Mouse (Mus musculus) monocyte, adult 5-6 weeks (primary cell): ENCODE measurements around the gene Neil1. TPM values are rescaled to one million over a fixed set of nuclear protein-coding genes. Genes with fewer than 3 reads are reported as not detected.
A peak's percentile ranks its signal among the peaks of the same experiment; 100 is the strongest.

Experiments
- ATAC-seq: fragments of 153-309, 156-312 bp; replicated peaks from 2 replicates; pipeline ENCODE4 v1.8.0; 2017; ENCODE audit warnings: mild to moderate bottlenecking; ENCODE audit not compliant: low TSS enrichment, insufficient number of reproducible peaks, severe bottlenecking, poor library complexity, low FRiP score
- total RNA-seq: library from RNA; stranded (forward); fragments of 200-1000, 200-491, 200-594 nt; gene quantifications from 3 replicates; pipeline ENCODE4 v1.2.3, GENCODE M21; 2017

Neil1 gene
- 1.3 to 8.1 TPM (median 5.2 TPM) in 3 replicates for total RNA-seq

DNA sequence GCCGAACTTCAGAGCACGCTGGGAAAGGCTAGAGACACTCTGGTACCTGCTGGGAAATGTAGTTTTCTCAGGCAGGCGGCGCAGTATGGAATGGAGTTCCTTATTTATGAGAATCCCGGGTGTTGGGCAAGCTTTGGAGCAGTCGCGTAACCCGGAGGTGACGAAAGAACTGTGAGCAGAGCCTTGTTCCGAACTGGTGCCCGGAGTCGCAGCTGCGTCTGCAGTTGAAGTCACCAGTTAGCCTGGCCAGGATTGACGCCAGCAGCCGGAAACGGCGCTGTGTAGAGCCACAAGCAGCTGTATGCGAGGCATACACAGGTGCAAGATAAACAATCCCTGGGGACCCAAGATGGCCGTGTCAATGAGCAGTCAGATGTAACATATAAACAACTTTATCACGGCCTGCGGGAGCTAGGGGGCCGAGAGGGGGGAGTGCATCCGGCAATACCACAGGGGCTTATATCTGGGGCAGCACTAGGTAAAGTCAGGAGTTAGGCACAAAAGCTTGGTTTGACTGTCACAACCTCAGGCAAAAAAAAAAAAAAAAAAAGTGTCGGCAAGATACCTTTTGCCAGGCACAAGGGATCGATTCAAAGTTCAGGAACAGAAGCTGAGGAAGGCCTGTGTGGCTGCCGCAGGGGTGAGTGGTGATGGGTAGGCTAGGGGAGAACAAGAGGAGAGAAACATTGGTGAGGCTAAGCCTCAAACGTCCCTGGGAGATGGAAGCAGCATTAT, at the start of gene Neil1:
Gene Neil1 (minus strand): TSS at position 162 of the 735 bp plus-strand sequence.
- ATAC-seq: peak; percentile 86

- no peak for ATAC-seq
These were observed 49.3 kb upstream of the Neil1 start for GRCm38 (mm10) chr9:57197414-57197813.

- ATAC-seq: no peak
These were observed 48.6 kb upstream of the Neil1 start for GRCm38 (mm10) chr9:57196708-57197107.

DNA sequence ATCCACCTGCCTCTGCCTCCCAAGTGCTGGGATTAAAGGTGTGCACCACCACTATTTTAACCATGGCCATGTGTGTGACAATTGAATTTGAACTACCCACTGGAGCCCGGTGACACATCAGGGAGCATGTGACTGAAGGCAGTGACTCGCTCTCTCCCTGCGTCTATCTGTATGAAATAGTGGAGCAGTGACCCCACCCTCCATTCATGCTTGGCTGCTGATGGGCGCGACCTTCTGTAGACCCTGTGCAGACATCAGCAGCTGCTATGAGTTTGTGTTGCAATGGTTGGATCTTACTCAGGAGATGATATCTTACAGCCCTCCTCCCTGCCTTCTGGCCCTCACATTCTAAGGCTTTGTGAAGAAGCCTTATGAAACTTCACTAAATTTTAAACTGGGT, 20.3 kb upstream of the Neil1 start:
- ATAC-seq: no peak

- ATAC-seq: no peak
These were observed 18.1 kb upstream of the Neil1 start for GRCm38 (mm10) chr9:57166173-57166572.

DNA sequence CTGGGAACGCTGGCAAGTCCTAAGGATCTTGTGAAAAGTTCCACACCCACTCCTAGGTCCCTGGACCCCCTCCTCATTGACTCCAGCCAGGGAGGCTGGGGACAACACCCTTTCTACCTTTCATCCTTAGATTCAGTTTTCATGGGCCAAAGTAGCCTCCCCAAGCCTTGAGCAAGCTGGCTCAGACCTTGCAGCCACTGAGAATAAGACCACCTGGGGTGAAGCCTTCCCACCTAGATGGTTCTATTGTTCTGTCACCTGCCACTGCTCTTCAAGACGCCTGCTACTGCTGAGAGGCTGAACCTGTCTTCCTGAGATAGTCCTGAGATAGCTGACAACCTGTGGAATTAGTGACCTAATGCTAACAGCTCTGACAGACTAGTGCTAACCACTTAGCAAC, 15.0 kb upstream of the Neil1 start:
- no peak for ATAC-seq

- ATAC-seq: no peak
These were observed 14.4 kb upstream of the Neil1 start for GRCm38 (mm10) chr9:57162496-57162895.

- ATAC-seq: no peak
These were observed 10.4 kb upstream of the Neil1 start for GRCm38 (mm10) chr9:57158506-57158905.

GRCm38 (mm10) chr9:57158013-57158470, 9.9 kb upstream of the Neil1 start, which contains the start of gene Commd4:
Commd4 (minus strand) TSS chr9:57158331.
- ATAC-seq: peak; percentile 87

DNA sequence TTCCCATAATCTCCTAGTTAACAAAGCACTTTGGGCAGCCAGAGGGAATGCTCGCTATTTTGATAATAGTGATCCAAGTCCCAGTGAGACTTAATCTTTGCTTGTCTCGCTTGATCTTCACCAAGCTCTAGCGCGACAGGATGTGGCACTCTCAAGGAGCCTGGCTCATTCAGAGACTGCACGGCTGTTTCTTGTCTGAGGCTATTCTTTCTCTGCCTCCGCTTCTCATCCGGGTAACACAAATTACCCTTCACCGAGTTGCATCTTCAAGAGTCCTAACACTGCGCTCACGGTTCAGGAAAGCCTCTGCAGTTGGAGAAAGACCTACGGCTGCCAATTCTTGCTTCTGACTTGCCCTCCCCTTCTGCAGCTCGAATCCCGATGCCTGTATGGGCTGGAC, 9.4 kb upstream of the Neil1 start:
- ATAC-seq: no peak

DNA sequence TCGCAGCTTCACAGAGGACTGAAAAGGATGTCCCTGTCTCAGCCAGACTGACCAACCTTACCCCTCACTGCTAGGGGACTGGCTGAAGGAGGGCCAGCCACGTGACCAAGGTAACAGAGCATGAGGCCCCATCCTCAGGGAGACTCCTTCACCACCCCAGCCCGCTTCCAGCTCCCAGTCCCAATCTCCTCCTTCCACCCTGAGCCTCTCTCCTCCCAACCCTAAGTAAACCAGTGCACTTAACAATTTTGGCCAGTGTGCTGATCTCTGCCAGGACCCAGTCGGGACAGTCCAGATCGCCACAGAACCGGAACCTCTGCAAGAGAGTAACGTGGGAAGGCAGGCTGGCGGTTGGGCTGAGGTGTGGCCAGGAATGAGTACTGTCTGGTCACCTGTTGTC, 8.7 kb upstream of the Neil1 start:
- 0 out of 2 replicates have a peak, but pooled peaks have one; percentile 14 for ATAC-seq

- no peak for ATAC-seq
These were observed 8.3 kb upstream of the Neil1 start for GRCm38 (mm10) chr9:57156383-57156782.

DNA sequence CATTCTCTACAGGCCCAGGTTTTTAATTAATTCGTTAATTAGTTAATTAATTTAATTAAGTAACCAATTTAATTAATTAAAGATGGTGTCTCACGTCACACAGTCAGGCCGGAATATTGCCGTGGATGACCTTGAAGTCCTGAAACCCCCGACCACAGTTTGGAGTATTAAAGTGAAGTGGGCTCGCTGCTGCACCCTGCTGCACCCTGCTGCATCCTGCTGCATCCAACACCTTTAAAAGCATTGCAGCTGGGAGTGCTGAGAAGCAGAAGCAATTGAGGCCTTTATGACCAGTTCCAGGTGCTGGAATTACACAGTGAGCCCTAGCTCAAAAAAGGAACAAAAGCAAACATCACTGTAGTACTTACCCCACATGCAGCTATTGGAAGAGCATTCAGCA, 4.2 kb upstream of the Neil1 start:
- no peak for ATAC-seq

- no peak for ATAC-seq
These were observed 2.1 kb upstream of the Neil1 start for GRCm38 (mm10) chr9:57150192-57150591.

DNA sequence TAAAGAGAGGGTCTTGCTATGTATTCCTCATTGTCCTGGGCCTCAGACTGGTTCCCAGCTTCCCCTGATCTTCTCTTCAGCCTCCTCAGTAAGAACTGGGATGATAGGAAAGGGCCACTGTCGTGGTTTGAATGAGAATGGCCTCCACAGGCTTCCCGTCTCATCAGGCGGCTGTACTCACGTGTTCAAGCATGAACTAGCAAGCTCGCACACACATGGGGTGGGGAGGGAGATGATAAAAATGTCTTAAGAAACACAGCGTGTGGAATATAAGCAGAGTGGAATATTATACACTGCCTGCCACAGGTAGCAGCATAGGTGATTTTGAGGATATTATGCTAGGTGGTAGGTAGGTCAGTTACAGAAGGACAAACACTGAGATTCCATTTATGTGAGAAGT, 916 bp upstream of the Neil1 start:
- ATAC-seq: no peak

DNA sequence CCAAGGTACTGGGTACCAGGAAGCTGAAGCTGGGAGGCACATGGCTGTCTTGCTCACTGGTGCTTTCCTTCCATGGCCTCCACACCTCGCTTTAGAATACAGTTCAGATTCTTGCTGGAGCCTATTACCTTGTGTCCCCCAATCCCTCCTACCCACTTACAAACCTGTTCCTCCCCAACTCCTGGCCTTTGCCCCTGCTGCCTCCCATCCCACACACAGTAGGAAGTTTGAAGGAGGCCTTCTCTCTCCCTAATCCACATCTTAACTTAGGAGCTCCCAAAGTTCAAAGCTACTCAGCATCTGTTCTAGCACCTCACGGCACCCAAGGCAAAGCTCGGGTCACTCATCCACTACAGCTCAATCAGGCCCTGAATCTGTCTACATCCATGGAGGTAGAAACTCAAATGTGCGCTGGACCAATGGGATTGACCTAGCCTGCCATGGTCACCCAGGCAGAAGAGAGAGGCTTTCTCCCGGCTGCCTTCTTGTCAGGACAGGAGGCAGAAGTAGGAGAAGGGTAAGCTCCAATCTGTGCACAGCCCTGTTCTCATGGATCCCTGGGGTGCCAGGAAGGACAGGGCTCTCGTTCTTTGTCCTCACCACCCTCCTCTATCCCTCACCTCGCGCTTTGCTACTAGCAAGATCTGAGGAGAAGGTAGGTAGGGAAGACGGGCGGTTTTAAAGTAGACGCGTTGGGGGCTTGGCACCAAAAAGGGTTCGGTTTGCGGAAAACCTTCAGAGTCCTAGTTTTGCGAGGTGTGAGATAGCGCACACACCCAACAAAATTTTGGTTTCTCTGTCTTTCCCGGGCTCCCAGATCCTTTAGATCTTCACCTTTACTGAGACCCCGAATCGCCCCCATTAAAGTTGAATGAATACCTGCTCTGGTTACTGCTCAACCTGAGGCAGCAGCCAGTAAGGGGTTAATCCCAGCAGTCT, 631 bp downstream of the Neil1 start:
- ATAC-seq: no peak

DNA sequence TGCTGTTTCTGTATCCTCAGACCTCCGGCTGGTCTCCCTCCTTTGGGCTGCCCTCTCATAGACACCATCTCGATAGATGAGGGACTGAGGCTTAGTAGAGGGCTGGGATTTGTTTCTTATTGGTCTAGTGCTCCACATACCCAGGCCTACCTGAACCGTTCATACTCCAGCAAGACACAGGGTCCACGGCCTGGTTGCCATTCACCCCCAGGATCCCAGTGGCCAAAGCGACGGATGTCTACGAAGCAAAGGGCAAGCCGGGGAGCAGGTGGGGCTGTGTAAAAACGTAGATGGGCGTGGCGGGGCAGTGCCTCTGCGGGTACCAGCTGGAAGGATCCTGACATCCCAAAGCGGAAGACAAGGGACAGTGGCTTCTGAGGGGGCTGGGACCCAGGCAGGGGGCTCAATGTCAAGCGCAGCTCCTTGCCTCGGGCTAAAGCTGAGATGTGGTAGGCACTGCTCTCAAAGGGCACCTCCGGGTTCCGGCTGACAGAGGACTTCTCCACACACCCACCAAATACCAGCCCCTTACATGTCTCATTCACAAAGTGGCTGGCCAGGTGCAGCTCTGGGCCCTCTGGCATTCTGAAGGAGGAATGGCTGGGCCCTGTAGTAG, 1.5 kb downstream of the Neil1 start:
- ATAC-seq: no peak

DNA sequence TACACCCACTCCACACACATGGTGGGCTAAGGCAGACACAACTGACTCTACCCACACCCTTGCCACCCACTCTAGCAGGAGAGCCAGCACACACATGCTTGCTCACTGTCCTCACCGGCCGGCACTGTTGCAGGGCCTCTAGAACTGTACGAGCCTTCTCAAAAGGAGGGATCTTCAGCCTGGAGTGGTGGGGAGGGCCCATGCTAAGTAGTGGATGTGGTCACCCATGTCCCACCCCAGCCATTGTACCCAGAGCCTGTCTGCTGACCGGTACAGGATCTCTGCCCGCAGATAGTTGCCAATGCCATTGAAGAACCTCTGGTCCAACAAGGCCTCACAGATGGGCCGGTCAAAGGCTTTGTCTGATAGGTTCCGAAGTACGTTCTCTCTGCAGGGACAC, 3.3 kb downstream of the Neil1 start:
- no peak for ATAC-seq

DNA sequence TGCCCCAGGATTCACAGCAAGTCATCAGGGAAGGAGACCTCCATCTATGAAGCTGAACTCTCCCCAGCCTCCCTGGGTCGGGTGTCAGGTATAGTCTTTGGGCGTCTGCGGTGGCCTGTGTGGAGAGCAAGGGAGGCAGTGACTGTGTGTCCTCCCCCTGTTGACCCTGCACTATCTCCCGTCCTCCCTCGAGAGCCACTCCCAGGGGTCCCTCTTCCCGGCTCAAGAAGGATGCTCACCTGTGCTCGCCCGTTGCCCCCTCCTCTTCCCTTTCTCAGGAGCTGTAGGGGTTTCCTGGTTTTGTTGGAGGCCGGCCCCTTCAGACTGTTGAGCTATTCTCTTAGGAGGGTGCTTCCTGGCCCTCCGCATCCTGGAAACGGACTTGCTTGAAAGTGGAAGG, 4.9 kb downstream of the Neil1 start:
- ATAC-seq: no peak
